Mouse (Mus musculus) urinary bladder, adult 2 months (tissue): ENCODE measurements around the gene Plekhg1. TPM values are rescaled to one million over a fixed set of nuclear protein-coding genes. Genes with fewer than 3 reads are reported as not detected.

Source experiments
- DNase-seq: peaks from one replicate; pipeline ENCODE4 v3.0.0; 2022; ENCODE audit warnings: low spot score
- polyA plus RNA-seq: library from polyadenylated mRNA; depleted of rRNA; stranded (reverse); fragments of >200 nt; gene quantifications from 2 replicates; pipeline ENCODE4 v1.2.3, GENCODE M21; 2012

Gene Plekhg1
- polyA plus RNA-seq, 1 experiment = 8.2 TPM

DNA sequence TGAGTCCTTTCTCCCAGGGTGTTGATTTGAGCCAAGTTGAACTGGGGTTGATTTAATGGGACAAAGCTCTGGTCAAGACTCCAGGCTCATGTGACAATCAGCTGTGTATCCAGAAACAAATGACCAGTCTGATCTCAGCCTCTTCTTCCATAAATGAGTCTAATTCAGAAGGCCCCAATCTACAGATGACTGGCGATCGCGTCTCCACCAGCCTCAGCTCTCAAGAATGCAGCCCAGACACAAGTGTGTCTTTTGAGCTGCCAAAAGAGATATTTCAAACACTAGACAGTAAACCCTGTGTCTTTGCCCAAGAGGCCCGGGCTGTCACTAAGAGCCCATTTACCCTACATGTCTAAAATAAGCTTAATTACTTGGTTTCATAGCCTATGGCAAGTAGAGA is 148.3 kb downstream of the Plekhg1 start:
- no peak for DNase-seq

GRCm38 (mm10) chr10:3891381-3892263 is 151.5 kb downstream of the Plekhg1 start:
- no peak for DNase-seq

DNA sequence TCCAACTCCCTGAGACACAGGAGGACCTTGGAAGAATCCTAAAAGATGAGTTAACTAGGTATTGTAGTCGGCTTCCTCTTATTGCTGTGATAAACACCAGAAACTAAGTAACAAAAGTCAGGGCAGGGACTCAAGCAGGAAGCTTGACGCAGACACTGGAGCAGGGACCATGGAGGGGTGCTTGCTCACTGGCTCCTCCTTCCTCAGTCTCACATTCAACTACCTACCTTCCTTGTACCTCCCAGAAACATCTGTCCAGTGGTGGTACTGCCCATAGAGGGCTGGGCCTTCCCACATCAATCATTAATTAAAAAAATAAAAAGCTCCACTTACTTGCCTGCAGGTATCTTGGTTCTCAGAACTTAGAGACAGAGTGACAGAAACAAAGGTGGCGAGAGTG is 152.2 kb downstream of the Plekhg1 start:
- DNase-seq = no peak

GRCm38 (mm10) chr10:3898068-3898467 is 157.9 kb downstream of the Plekhg1 start:
- DNase-seq = no peak

- DNase-seq = no peak
These were observed 160.3 kb downstream of the Plekhg1 start for GRCm38 (mm10) chr10:3900416-3900956.

- DNase-seq = no peak
These were observed 165.6 kb downstream of the Plekhg1 start for GRCm38 (mm10) chr10:3905747-3906146.

DNA sequence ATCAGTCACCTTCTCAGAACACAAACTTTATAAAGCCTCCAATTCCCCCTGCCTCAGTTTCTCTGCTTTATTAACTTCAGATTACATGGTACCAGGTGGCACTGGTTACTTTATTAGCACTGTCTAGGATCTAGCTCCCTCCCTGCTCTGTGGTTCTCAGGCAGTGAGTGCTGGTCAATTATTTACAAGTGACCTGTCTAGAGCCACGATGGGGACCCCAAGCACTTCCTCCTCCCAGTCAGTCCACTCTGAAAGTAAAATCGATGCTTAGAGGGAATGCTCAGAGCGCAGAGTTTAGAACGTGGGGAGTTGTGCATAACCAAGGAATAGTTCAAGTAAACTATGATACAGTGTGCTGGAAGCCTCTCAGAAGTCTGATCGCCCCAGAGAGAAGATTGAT is 173.9 kb downstream of the Plekhg1 start:
- DNase-seq = no peak

DNA sequence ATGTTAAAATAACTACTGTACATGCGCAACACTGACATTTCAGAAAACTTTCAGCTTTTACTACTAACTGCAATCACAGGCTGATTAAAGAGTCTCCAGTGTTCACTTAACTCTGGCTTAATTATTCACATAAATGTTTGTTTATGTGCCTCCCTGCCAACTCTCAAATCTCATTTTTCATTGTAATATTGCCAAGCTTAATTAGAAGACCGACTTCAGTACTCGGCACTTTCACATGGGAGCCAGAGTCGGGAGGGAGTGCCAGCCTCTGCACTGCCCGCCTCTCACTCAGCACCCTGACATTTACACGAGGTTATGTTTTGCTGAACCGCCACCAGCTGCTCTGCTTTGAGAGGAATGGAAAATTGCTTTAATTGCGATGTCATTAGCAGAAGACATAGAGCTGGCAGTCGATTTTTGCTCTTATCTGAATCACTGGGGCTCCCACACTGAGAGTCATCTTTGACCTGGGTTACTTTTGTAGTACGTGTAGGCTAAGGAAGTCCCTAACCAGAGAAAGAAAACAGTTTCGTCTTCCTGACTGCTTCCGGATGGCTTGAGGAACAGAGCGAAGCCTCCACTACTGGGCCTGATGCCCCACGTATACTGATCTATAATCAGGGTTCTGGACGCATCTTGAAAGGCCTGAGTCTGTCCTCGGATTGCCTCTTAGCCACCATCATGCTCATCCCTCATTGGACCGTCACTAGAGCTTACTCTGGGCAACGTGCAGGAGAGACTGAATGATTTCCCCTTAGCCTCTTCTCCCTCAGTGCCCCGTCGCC is 180.4 kb downstream of the Plekhg1 start:
- no peak for DNase-seq

GRCm38 (mm10) chr10:3928008-3928545 is 187.9 kb downstream of the Plekhg1 start:
- no peak for DNase-seq

GRCm38 (mm10) chr10:3931831-3932230 is 191.7 kb downstream of the Plekhg1 start:
- DNase-seq = no peak

GRCm38 (mm10) chr10:3933311-3933940 is 193.3 kb downstream of the Plekhg1 start:
- DNase-seq = no peak

DNA sequence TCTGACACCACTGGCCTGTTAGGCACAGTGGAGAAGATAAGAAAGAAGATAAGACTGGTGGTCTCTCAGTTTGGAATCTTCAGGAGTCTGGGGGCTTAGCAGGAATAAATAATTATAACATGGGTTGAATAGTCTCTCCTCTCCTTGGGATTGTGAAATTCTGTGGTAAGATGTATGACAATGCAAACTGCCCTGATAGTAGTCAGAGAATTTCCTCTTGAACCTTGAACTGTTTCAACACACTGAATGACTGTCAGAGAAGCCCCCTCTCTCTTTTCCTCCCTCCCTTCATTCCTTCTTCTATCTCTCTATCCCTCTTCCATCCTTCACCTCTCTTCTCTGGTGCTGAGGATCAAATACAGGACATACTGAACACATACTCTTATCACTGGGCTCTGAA is 196.7 kb downstream of the Plekhg1 start:
- no peak for DNase-seq

DNA sequence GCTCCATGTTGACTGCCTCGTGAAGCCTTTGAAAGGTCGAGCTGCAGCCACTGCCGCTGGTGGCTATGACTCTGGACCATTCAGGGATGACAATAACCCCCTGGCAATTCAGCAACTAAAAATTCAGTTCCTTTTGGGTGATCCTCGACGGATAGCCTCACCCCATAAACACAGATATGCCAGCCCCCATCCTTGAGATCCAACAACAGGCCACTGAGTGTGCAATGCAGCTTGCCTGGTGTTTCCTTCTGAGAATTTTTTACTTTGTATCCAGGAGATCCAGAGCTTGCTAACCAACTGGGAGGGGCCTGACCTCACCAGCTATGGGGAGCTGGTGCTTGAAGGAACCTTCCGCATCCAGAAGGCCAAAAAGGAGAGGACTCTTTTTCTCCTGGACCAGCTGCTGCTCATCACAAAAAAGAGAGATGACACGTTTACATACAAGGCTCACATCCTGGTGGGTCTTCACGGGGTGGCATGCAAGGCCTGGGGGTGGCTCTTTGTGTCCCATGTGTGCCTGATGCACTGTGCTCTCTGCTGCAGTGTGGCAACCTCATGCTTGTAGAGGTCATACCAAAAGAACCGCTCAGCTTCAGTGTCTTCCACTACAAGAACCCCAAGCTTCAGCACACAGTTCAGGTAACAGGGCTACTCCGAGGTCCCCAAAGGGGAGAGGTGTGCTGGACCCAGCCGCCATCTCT is 199.9 kb downstream of the Plekhg1 start:
- DNase-seq = no peak

DNA sequence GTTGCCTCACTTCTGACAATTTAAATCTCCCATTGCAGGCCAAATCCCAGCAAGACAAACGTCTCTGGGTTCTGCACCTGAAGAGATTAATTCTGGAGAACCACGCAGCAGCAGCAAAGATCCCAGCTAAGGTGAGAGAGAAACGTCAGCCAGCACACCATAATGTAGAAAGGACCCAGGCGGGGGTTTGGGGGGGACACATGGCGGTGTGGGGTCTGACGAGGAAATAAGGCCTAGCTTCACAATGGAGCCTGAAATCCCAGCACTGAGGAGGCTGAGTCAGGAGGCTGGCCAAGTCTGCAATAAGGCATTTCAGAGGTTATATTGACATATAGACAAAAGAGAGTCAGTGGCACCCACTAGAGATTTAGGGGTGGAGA is 200.4 kb downstream of the Plekhg1 start:
- no peak for DNase-seq

GRCm38 (mm10) chr10:3941054-3941757 is 201.0 kb downstream of the Plekhg1 start:
- peak; percentile 45 for DNase-seq

- no peak for DNase-seq
These were observed 202.1 kb downstream of the Plekhg1 start for GRCm38 (mm10) chr10:3942289-3942688.

DNA sequence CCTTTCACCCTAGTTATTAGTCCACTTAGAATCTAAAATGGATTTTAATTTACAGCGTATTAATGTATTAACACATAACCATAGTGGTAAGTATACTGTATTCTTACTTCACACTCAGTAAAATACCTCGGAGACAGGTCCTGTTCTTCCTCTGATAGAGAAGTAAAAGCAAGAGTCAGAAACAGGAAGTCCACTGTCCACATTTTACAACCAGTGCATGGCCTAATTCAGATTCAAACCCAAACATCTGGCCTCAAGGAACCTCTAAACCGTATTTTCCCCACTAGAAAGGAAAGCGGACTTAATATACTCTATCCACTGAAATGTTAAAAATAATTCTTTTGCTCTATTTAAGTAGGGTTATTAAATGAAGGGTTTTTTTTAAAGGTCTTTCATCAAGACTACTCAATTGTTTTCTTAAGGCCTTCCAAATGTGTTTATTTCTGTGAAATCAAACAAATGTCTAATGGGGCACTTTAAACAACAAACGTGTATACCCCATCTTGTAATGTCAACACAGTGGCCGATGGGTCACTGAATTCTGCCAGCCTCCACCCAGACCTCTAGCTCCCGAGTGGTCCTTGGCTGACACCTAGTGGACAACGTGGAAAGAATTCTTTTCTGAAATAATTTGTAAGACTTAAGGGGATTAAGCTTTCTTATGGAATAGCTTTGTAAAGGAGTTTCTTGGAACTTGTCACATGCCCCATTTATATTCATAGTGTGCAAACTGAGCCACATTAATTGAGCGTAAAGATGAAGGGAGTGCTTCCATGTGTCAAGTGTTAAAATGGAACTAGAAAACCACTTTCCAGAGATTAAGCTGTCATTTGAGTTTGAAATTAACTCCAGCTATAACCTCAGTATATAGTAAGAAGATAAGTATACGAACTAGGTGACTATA is 203.6 kb downstream of the Plekhg1 start:
- no peak for DNase-seq

DNA sequence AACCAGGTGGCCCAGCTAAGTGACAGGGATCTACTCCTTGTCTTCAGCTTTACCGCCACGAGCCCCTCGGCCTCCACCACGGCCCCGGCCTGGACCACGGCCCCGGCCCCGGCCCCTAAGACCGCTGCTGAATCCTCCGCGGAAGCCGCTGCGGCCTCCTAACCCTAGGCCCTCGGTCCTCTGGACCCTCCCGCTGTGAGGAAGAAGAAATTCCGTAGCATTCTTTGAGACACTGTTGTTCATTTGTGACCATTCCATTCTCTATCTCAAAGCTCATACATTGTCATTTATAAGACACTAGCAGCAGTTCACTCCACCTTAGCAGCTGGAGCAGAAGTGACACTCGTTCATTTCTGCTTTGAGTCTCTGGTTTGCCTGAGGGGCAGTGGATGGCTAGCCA is 206.7 kb downstream of the Plekhg1 start:
- no peak for DNase-seq

DNA sequence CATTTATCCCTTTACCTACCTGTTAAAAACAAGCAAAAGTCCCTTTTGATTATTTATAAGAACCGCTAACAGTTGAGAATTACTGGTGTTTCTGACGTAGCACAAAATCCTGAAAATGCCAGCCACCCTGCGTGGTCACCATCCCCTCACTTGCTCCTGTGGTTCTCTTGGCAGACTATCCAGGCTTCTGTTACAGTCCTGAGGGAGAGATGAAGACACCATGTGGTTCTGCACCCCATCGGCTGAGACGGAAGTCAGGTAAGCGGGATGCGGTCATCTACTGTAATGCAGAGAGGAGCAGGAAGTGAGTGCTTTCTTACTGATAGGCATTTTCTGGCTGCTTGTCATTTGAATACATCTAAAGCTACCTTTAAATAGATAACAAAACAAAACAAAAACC is 207.2 kb downstream of the Plekhg1 start:
- DNase-seq = no peak

- DNase-seq = no peak
These were observed 209.1 kb downstream of the Plekhg1 start for GRCm38 (mm10) chr10:3949306-3949705.
